Mouse (Mus musculus): ENCODE data around the gene Tbx5. TPM values are rescaled to one million over a fixed set of nuclear protein-coding genes. Genes with fewer than 3 reads are reported as not detected.

Gene Tbx5
- polyA plus RNA-seq, 1 experiment from 2014 or later, result 5.7 TPM

GRCm38 (mm10) chr5:119798713-119799418 lies 33.6 kb upstream of the Tbx5 start:
- H3K4me2 ChIP-seq, result no peak overlapping the region

GRCm38 (mm10) chr5:119799419-119800242 lies 32.8 kb upstream of the Tbx5 start:
- Histone ChIP-seq H3K27ac (ENCODE audit: low read depth, low read length) (no peak overlapping the region), H3K4me1 (replicated peaks; ENCODE audit: control insufficient read depth, insufficient read depth, low read length) (no peaks in the 10 kb centered on the region), H3K36me3 (ENCODE audit: control insufficient read depth, insufficient read depth, low read length) (no peaks in the 10 kb centered on the region), H3K9me3 (ENCODE audit: control insufficient read depth, low read length) (no peaks in the 10 kb centered on the region), H3K4me2 (no peak overlapping the region), H3K4me3 (ENCODE audit: low read depth, low read length) (no peak overlapping the region), H3K9ac (ENCODE audit: low read depth, low read length) (0 out of 2 replicates have a peak overlapping the region, but pooled peaks have one; percentile 2), H3K27me3 (replicated peaks; ENCODE audit: control insufficient read depth, insufficient read depth, low read length) (peaks cover 100% of the 10 kb centered on the region)
- ATAC-seq (replicated peaks; ENCODE audit: low FRiP score) (no peak), DNase-seq (ENCODE audit: low spot score) (no peak)
- WGBS, result 9% methylated on average over 9 of the region's 9 CpGs

More at GRCm38 (mm10) chr5:119798713-119799418, 33.6 kb upstream of the Tbx5 start:
- no peak overlapping the region for H3K9ac ChIP-seq (ENCODE audit: low read depth, low read length)
- no peaks in the 10 kb centered on the region for H3K4me1 ChIP-seq (replicated peaks; ENCODE audit: control insufficient read depth, insufficient read depth, low read length)
- peaks cover 100% of the 10 kb centered on the region for H3K27me3 ChIP-seq (replicated peaks; ENCODE audit: control insufficient read depth, insufficient read depth, low read length)
- H3K4me3 ChIP-seq (ENCODE audit: low read depth, low read length), result no peak overlapping the region
- no peak for ATAC-seq (replicated peaks; ENCODE audit: low FRiP score)
- 1% methylated on average over 5 of the region's 5 CpGs for WGBS
- H3K9me3 ChIP-seq (ENCODE audit: control insufficient read depth, low read length), result no peaks in the 10 kb centered on the region
- H3K36me3 ChIP-seq (ENCODE audit: control insufficient read depth, insufficient read depth, low read length), result no peaks in the 10 kb centered on the region
- H3K27ac ChIP-seq (ENCODE audit: low read depth, low read length), result no peak overlapping the region
- no peak for DNase-seq (ENCODE audit: low spot score)

GRCm38 (mm10) chr5:119800243-119800665 lies 32.2 kb upstream of the Tbx5 start:
- H3K27me3 ChIP-seq (replicated peaks; ENCODE audit: control insufficient read depth, insufficient read depth, low read length), result peaks cover 100% of the 10 kb centered on the region
- no peak overlapping the region for H3K27ac ChIP-seq (ENCODE audit: low read depth, low read length)
- no peaks in the 10 kb centered on the region for H3K36me3 ChIP-seq (ENCODE audit: control insufficient read depth, insufficient read depth, low read length)
- DNase-seq (ENCODE audit: low spot score) (no peak), ATAC-seq (replicated peaks; ENCODE audit: low FRiP score) (no peak)
- H3K4me3 ChIP-seq (ENCODE audit: low read depth, low read length), result no peak overlapping the region
- 0 out of 2 replicates have a peak overlapping the region, but pooled peaks have one; percentile 2 for H3K9ac ChIP-seq (ENCODE audit: low read depth, low read length)
- no peak overlapping the region for H3K4me2 ChIP-seq
- H3K9me3 ChIP-seq (ENCODE audit: control insufficient read depth, low read length), result no peaks in the 10 kb centered on the region
- 6% methylated on average over 11 of the region's 11 CpGs for WGBS
- H3K4me1 ChIP-seq (replicated peaks; ENCODE audit: control insufficient read depth, insufficient read depth, low read length), result no peaks in the 10 kb centered on the region

- 4% methylated on average over 27 of the region's 27 CpGs for WGBS
- H3K4me3 ChIP-seq (ENCODE audit: low read depth, low read length), result no peak overlapping the region
- H3K27me3 ChIP-seq (replicated peaks; ENCODE audit: control insufficient read depth, insufficient read depth, low read length), result peaks cover 100% of the 10 kb centered on the region
- no peak overlapping the region for H3K9ac ChIP-seq (ENCODE audit: low read depth, low read length)
- no peak overlapping the region for H3K4me2 ChIP-seq
- H3K9me3 ChIP-seq (ENCODE audit: control insufficient read depth, low read length), result no peaks in the 10 kb centered on the region
- H3K36me3 ChIP-seq (ENCODE audit: control insufficient read depth, insufficient read depth, low read length), result no peaks in the 10 kb centered on the region
- no peak for ATAC-seq (replicated peaks; ENCODE audit: low FRiP score)
- H3K4me1 ChIP-seq (replicated peaks; ENCODE audit: control insufficient read depth, insufficient read depth, low read length), result no peaks in the 10 kb centered on the region
- no peak overlapping the region for H3K27ac ChIP-seq (ENCODE audit: low read depth, low read length)
- no peak for DNase-seq (ENCODE audit: low spot score)
Measured at GRCm38 (mm10) chr5:119802617-119803410, 29.7 kb upstream of the Tbx5 start.

DNA sequence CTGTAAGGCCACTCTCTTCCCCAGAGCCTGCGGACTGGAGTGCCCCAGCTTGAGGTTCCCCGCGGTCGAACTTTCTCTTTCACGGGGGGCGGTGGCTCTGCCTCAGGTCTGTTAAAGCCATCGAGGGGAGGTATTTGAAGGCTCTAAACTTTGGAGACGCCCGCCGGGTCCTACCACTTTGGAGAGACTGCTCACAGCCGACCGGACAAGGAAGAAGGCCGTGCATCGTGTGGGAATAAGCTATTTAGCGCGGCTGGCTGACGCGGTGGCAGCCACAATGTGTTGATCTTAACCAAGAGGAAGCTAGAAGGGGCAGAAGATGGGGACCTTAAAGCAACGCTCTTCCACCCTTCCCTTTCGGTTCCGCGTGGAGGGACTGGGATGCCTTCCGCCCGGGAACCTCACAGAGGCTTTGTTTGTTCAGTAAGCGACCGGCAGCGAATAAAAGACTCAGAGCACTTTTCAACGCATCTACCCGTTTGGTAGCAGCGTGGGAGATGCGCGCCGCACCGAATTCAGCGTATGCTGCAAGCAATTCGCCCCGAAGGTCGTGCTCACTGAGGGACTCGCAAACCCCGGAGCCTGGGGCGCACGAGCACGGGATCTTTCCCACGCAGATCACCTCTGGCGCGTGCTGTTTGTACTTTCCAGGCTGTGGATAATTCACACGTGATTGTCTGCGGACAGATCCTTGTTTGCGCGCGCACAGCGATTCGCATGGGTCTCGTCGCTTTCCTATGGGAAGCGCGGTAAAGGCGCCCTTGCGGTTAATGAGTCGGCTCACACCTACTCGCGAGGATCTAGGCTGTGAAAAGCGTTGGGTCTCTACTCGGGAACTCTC lies 28.8 kb upstream of the Tbx5 start:
- 1% methylated on average over 64 of the region's 64 CpGs for WGBS
- no peak overlapping the region for H3K9ac ChIP-seq (ENCODE audit: low read depth, low read length)
- no peaks in the 10 kb centered on the region for H3K9me3 ChIP-seq (ENCODE audit: control insufficient read depth, low read length)
- H3K36me3 ChIP-seq (ENCODE audit: control insufficient read depth, insufficient read depth, low read length), result no peaks in the 10 kb centered on the region
- no peaks in the 10 kb centered on the region for H3K4me1 ChIP-seq (replicated peaks; ENCODE audit: control insufficient read depth, insufficient read depth, low read length)
- peak overlapping the region; percentile 45 for H3K4me2 ChIP-seq
- DNase-seq (ENCODE audit: low spot score), result no peak
- peaks cover 100% of the 10 kb centered on the region for H3K27me3 ChIP-seq (replicated peaks; ENCODE audit: control insufficient read depth, insufficient read depth, low read length)
- no peak for ATAC-seq (replicated peaks; ENCODE audit: low FRiP score)
- no peak overlapping the region for H3K27ac ChIP-seq (ENCODE audit: low read depth, low read length)
- H3K4me3 ChIP-seq (ENCODE audit: low read depth, low read length), result peak overlapping the region; percentile 15

- H3K9me3 ChIP-seq (ENCODE audit: control insufficient read depth, low read length), result no peaks in the 10 kb centered on the region
- H3K4me3 ChIP-seq (ENCODE audit: low read depth, low read length), result peak overlapping the region; percentile 20; the same call in 1 of the 2 replicates
- no peak for DNase-seq (ENCODE audit: low spot score)
- H3K4me2 ChIP-seq, result peak overlapping the region; percentile 45; the same call in 1 of the 2 replicates
- no peaks in the 10 kb centered on the region for H3K36me3 ChIP-seq (ENCODE audit: control insufficient read depth, insufficient read depth, low read length)
- WGBS, result 2% methylated on average over 35 of the region's 35 CpGs
- no peak for ATAC-seq (replicated peaks; ENCODE audit: low FRiP score)
- no peaks in the 10 kb centered on the region for H3K4me1 ChIP-seq (replicated peaks; ENCODE audit: control insufficient read depth, insufficient read depth, low read length)
- no peak overlapping the region for H3K9ac ChIP-seq (ENCODE audit: low read depth, low read length)
- H3K27ac ChIP-seq (ENCODE audit: low read depth, low read length), result no peak overlapping the region; the same call in 1 of the 2 replicates
- peaks cover 100% of the 10 kb centered on the region for H3K27me3 ChIP-seq (replicated peaks; ENCODE audit: control insufficient read depth, insufficient read depth, low read length)
Measured at GRCm38 (mm10) chr5:119804301-119805039, 28.0 kb upstream of the Tbx5 start.

DNA sequence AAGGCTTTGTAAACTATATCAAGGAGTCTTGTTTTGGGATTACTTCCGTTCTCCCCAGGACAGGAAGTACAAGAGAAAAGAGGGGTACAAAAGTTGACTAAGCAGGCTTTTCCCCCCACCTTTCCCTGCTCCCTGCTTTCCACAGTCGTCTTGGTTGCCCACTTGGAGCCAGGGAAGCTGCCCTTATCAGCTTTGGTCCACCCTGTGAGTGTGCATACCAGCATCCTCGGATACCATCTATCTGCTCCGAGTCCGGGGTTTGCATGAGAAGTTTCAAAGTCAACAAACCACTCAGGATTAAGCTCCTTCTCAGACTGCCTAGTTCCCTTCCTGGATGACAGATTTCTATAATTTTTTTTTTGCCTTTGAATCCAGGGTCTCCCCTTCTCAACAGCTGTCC lies 26.8 kb upstream of the Tbx5 start:
- no peak for DNase-seq (ENCODE audit: low spot score)
- Histone ChIP-seq H3K4me1 (replicated peaks; ENCODE audit: control insufficient read depth, insufficient read depth, low read length) (no peaks in the 10 kb centered on the region), H3K9me3 (ENCODE audit: control insufficient read depth, low read length) (no peaks in the 10 kb centered on the region), H3K27ac (ENCODE audit: low read depth, low read length) (no peak overlapping the region), H3K4me3 (ENCODE audit: low read depth, low read length) (no peak overlapping the region), H3K9ac (ENCODE audit: low read depth, low read length) (no peak overlapping the region), H3K4me2 (no peak overlapping the region), H3K27me3 (replicated peaks; ENCODE audit: control insufficient read depth, insufficient read depth, low read length) (peaks cover 93% of the 10 kb centered on the region), H3K36me3 (ENCODE audit: control insufficient read depth, insufficient read depth, low read length) (no peaks in the 10 kb centered on the region)
- 3% methylated on average over 5 of the region's 5 CpGs for WGBS
- ATAC-seq (replicated peaks; ENCODE audit: low FRiP score), result no peak
